Comparison of ENCODE assay signal across 10 mouse cellular contexts in genomic region chr8:92761959-92762600, GRCm38 (mm10).
DNase-seq lines count a peak whose midpoint lies in the region; ATAC-seq lines count a peak whose summit lies in the region.
"Had no signal": no experiment of that assay in that cellular context is flagged by ENCODE, and none has a peak within 500 bp of the region (broad histone marks: within the 10 kb centered on the region; RNA-seq: fewer than 3 reads in every experiment).

No protein-coding gene starts in this region.

- H3K36me3 ChIP-seq in heart, embryonic 10.5 days = no peaks in the 10 kb centered on the region
- no peaks in the 10 kb centered on the region for H3K36me3 ChIP-seq in intestine, embryonic 15.5 days

- no peaks in the 10 kb centered on the region for H3K9me3 ChIP-seq in heart, embryonic 10.5 days
- no peaks in the 10 kb centered on the region for H3K9me3 ChIP-seq in intestine, embryonic 15.5 days

- ATAC-seq in intestine, embryonic 15.5 days = peak; percentile 43; the same call in 1 of the 2 replicates
- ATAC-seq: activated CD4-positive, CD25-positive, alpha-beta regulatory T cell, adult 4 months had no signal

- no peak for DNase-seq in heart, embryonic 10.5 days (ENCODE audit: low spot score)
- DNase-seq in heart, postnatal 36 days = no peak
- DNase-seq in embryo, embryonic 11 days = peak; percentile 66
- peak; percentile 32 for DNase-seq in mesoderm, embryonic 11.5 days (ENCODE audit: low read depth, low spot score)
- no peak for DNase-seq in spleen, postnatal 14 days (ENCODE audit: low spot score in 2 of 2)
- no peak for DNase-seq in ovary, adult 18-20 months (ENCODE audit: low spot score)
- no peak for DNase-seq in right cerebral cortex, postnatal 14 days

- intact Hi-C loops in heart, postnatal 36 days (cut with DNase I) = no loop called here

- 9% methylated on average over 18 of the region's 18 CpGs for whole genome bisulfite sequencing in heart, embryonic 10.5 days
- WGBS in intestine, embryonic 15.5 days = 5% methylated on average over 18 of the region's 18 CpGs

- H3K27me3 ChIP-seq in heart, embryonic 10.5 days (ENCODE audit: insufficient read depth, poor library complexity, severe bottlenecking) = peaks cover 18% of the 10 kb centered on the region
- H3K27me3 ChIP-seq in intestine, embryonic 15.5 days (replicated peaks) = no peaks in the 10 kb centered on the region

- peak overlapping the region; percentile 46 for H3K4me3 ChIP-seq in heart, embryonic 10.5 days
- H3K4me3 ChIP-seq in intestine, embryonic 15.5 days (replicated peaks) = no peak overlapping the region
- H3K4me3 ChIP-seq: erythroblast, embryonic 14.5 days had no signal

- H3K4me1 ChIP-seq in heart, embryonic 10.5 days = peaks cover 9% of the 10 kb centered on the region
- no peaks in the 10 kb centered on the region for H3K4me1 ChIP-seq in intestine, embryonic 15.5 days (replicated peaks)

- peak overlapping the region; percentile 47; the same call in 1 of the 2 replicates for H3K27ac ChIP-seq in heart, embryonic 10.5 days
- no peak overlapping the region for H3K27ac ChIP-seq in intestine, embryonic 15.5 days

- H3K4me2 ChIP-seq in intestine, embryonic 15.5 days (replicated peaks) = peak overlapping the region; percentile 38

- H3K9ac ChIP-seq in intestine, embryonic 15.5 days = no peak overlapping the region

Comparison
In these comparisons a context has a peak if more than half of its experiments do, and no peak if none do; other contexts are left out.
1. DNase-seq: peak in embryo, embryonic 11 days (single experiment) and mesoderm, embryonic 11.5 days (single experiment); none in heart, embryonic 10.5 days (single experiment), heart, postnatal 36 days (0 of 2), spleen, postnatal 14 days (0 of 2), ovary, adult 18-20 months (single experiment) and right cerebral cortex, postnatal 14 days (single experiment).